Mouse (Mus musculus) lung, adult 10 weeks (tissue): ENCODE data around the gene Ptgs2. TPM values are rescaled to one million over a fixed set of nuclear protein-coding genes. Genes with fewer than 3 reads are reported as not detected.

Experiments
- polyA plus RNA-seq: library from polyadenylated mRNA; stranded (reverse); fragments of 350-450 nt; fragmentation: Illumina TruSeq; extraction: RNeasy Lipid Tissue Mini Kit (QIAGEN cat#74804); gene quantifications from one replicate; pipeline ENCODE4 v1.2.3, GENCODE M21; 2014; ENCODE audit warnings: low read depth, low replicate concordance; ENCODE audit not compliant: insufficient read depth

The Ptgs2 gene
- polyA plus RNA-seq, result 3.4 TPM

GRCm38 (mm10) chr1:150099790-150100333 lies at the start of gene Ptgs2:
Gene Ptgs2, plus strand, starts transcription at chr1:150100031.

Other genes with a start within 250 kb of the Ptgs2 start
- gene Pla2g4a, start 138.7 kb upstream of the Ptgs2 start, polyA plus RNA-seq, result 7.8 TPM
- not detected for gene Pdc, start 219.4 kb downstream of the Ptgs2 start, polyA plus RNA-seq